Mouse (Mus musculus): Measurements from ENCODE around the gene Slc7a14. TPM values are rescaled to one million over a fixed set of nuclear protein-coding genes. Genes with fewer than 3 reads are reported as not detected.

Gene Slc7a14
- polyA plus RNA-seq, 1 experiment from 2014 or later, result not detected

DNA sequence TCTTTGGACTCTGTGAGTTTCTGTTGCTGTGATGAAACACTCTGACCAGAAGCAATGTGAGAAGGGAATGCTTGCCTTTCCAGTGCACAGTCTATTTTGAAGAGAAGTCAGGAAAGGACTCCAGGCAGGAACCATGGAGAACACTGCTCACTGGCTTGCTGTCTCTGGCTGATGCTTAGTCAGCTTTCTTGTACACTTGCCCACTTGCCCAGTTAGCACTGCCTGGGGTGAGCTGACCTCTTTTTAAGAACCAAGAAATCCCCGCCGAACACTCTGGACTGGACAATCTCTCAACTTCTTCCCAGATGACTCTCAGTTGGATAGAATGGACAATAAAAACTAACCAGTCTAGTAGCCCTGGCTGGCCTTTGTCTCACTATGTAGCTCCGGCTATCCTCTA is 70.5 kb downstream of the Slc7a14 start:
- no peak overlapping the region for H3K4me3 ChIP-seq (ENCODE audit: inconsistent target)
- H3K79me2 ChIP-seq (ENCODE audit: inconsistent target), result no peaks in the 10 kb centered on the region
- WGBS (ENCODE audit: missing documents), result 100% methylated on average over 3 of the region's 3 CpGs
- H3K36me3 ChIP-seq (ENCODE audit: inconsistent target), result no peaks in the 10 kb centered on the region
- H3K27ac ChIP-seq, result no peak overlapping the region

GRCm38 (mm10) chr3:31237936-31238335 is 72.2 kb downstream of the Slc7a14 start:
- no peaks in the 10 kb centered on the region for H3K36me3 ChIP-seq (ENCODE audit: inconsistent target)
- H3K4me3 ChIP-seq (ENCODE audit: inconsistent target), result no peak overlapping the region
- no peak overlapping the region for H3K27ac ChIP-seq
- 47% methylated on average over 3 of the region's 3 CpGs for whole genome bisulfite sequencing (ENCODE audit: missing documents)
- no peaks in the 10 kb centered on the region for H3K79me2 ChIP-seq (ENCODE audit: inconsistent target)

DNA sequence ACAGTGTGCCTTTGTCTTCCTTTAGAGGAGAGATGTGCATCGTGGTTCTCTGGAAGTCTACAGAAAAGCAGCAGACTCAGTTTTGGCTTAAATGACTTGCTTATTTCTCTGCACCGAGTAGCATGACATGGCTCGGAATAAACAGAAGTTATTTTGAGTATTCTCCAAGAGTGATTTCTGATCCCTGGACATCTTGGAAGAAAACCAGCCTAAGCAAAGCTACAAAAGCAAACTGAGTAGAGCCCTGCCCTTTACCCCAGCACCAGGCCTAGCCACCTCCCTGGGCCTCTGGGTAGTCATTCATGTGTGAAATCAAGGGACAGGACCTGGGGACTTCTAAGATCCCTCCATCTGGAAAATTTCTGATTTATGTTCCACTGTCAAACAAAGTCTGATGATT is 74.0 kb downstream of the Slc7a14 start:
- Histone ChIP-seq H3K36me3 (ENCODE audit: inconsistent target) (no peaks in the 10 kb centered on the region), H3K4me3 (ENCODE audit: inconsistent target) (no peak overlapping the region), H3K27ac (no peak overlapping the region), H3K79me2 (ENCODE audit: inconsistent target) (no peaks in the 10 kb centered on the region)
- WGBS (ENCODE audit: missing documents), result 84% methylated on average over 3 of the region's 3 CpGs

DNA sequence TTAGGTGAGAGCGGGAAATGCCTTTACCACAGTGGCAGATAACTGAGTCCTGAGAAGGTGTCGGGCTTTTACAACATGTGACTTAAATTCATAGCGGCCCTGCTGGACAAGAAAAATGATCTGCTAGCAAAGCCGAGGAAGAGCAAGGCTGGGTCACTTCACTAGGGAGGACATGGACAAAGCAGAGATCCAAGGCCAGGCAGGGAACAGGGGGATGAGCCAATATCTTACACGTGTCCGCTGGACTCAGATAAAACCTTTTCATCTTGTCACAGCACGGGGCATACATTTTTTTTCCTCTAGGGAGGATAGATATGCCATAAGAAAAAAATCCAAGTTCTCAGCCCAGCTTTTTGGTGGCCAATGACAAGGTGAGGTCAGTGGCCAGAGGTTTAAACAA is 75.8 kb downstream of the Slc7a14 start:
- Histone ChIP-seq H3K36me3 (ENCODE audit: inconsistent target) (no peaks in the 10 kb centered on the region), H3K27ac (no peak overlapping the region), H3K79me2 (ENCODE audit: inconsistent target) (no peaks in the 10 kb centered on the region), H3K4me3 (ENCODE audit: inconsistent target) (no peak overlapping the region)
- 80% methylated on average over 7 of the region's 7 CpGs for WGBS (ENCODE audit: missing documents)

DNA sequence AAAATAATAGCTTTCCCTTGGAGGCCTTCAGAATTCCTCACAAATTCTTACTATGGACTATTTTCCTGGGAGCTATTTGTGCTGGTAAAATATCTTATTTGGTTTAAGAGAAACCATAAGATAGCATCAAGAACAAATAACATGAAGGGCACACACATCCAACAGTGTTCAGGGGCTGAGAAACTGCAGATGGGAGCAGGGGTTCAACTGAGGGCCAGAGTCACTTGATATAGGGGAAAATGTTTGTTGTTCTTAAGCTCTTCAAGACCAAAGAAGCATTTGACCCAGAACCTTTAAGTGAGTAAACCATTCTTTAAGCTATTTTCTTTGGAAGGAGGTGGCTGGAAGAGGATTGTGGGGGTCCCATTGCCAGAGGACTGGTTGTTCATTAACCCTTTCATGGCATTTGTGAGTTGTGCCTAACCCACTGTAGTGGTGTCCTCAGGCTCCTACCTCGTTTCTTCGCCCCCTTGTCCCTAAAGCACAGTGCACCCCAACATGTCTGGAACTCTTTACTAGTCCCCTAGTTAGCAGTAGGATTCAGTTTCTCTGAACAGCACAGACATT is 76.3 kb downstream of the Slc7a14 start:
- no peak overlapping the region for H3K4me3 ChIP-seq (ENCODE audit: inconsistent target)
- H3K79me2 ChIP-seq (ENCODE audit: inconsistent target), result no peaks in the 10 kb centered on the region
- 80% methylated on average over 2 of the region's 2 CpGs for WGBS (ENCODE audit: missing documents)
- no peaks in the 10 kb centered on the region for H3K36me3 ChIP-seq (ENCODE audit: inconsistent target)
- H3K27ac ChIP-seq, result no peak overlapping the region

GRCm38 (mm10) chr3:31229281-31229680 is 80.9 kb downstream of the Slc7a14 start:
- Histone ChIP-seq H3K4me3 (ENCODE audit: inconsistent target) (no peak overlapping the region), H3K27ac (no peak overlapping the region), H3K79me2 (ENCODE audit: inconsistent target) (no peaks in the 10 kb centered on the region), H3K36me3 (ENCODE audit: inconsistent target) (no peaks in the 10 kb centered on the region)
- 90% methylated on average over 5 of the region's 5 CpGs for whole genome bisulfite sequencing (ENCODE audit: missing documents)

DNA sequence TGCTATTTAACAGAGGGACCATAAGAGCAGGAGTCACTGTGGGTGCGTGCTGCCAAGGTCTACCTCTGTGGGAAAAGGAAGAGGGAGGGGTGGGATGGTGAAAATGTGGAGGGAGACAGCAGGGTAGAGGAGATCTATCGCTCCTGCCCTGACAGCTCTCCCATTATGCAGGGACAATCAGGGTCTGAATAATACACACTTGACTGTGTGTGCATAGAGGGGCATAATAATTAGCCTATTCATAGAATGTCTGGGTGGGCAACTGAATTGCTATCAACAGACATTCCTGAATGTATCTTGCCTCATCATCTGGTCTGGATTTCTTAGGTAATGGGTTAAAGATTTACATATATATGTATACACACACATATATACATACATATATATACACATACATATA is 81.7 kb downstream of the Slc7a14 start:
- no peaks in the 10 kb centered on the region for H3K79me2 ChIP-seq (ENCODE audit: inconsistent target)
- no peaks in the 10 kb centered on the region for H3K36me3 ChIP-seq (ENCODE audit: inconsistent target)
- H3K4me3 ChIP-seq (ENCODE audit: inconsistent target), result no peak overlapping the region
- no peak overlapping the region for H3K27ac ChIP-seq
- WGBS (ENCODE audit: missing documents), result 85% methylated on average over 2 of the region's 2 CpGs

DNA sequence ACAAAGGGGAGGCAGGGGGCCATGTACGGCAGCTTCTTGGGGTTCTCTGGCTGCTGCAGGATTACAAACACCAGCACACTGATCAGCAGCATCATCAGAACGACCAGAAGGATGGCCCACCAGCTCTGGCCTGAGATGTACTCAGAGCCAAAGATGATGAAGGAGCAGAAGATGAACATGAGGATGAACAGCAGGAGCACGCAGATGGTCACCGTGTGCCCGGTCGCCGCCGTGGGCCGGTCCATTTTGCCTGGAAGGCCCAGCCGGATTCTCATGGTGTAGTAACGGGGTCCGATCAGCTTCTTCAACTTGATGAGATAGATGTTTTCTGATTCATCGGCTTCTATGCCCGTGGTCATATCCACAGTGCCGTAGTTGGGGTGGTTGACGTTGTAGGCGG is 86.6 kb downstream of the Slc7a14 start:
- no peak overlapping the region for H3K4me3 ChIP-seq (ENCODE audit: inconsistent target)
- WGBS (ENCODE audit: missing documents), result 93% methylated on average over 15 of the region's 17 CpGs
- no peaks in the 10 kb centered on the region for H3K79me2 ChIP-seq (ENCODE audit: inconsistent target)
- H3K27ac ChIP-seq, result no peak overlapping the region
- no peaks in the 10 kb centered on the region for H3K36me3 ChIP-seq (ENCODE audit: inconsistent target)

- no peaks in the 10 kb centered on the region for H3K36me3 ChIP-seq (ENCODE audit: inconsistent target)
- 0 out of 2 replicates have a peak overlapping the region, but pooled peaks have one; percentile 7 for H3K27ac ChIP-seq
- 88% methylated on average over 4 of the region's 4 CpGs for WGBS (ENCODE audit: missing documents)
- no peak overlapping the region for H3K4me3 ChIP-seq (ENCODE audit: inconsistent target)
- H3K79me2 ChIP-seq (ENCODE audit: inconsistent target), result no peaks in the 10 kb centered on the region
Measured at GRCm38 (mm10) chr3:31220040-31220439, 90.1 kb downstream of the Slc7a14 start.

DNA sequence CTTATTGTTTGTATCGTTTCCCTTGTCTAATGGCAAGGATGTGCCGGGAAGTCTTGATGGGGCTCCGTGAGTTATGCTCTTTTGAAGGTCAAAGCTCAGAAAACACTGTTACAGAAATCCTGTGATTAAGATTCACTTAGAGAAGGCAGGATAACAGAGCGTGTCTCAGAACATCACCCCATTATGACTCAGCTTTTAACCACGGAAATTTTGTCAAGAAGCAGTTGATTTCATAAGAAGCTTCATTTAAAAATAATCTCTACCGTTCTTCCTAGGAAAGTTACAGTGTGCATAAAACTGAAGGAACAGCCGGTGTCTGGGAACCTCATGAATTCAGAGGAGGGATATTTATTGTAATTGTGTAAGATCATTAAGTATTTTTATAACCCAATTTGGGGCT is 90.7 kb downstream of the Slc7a14 start:
- Histone ChIP-seq H3K27ac (peak overlapping the region; percentile 41), H3K36me3 (ENCODE audit: inconsistent target) (no peaks in the 10 kb centered on the region), H3K79me2 (ENCODE audit: inconsistent target) (no peaks in the 10 kb centered on the region), H3K4me3 (ENCODE audit: inconsistent target) (no peak overlapping the region)
- 60% methylated on average over 7 of the region's 7 CpGs for WGBS (ENCODE audit: missing documents)

DNA sequence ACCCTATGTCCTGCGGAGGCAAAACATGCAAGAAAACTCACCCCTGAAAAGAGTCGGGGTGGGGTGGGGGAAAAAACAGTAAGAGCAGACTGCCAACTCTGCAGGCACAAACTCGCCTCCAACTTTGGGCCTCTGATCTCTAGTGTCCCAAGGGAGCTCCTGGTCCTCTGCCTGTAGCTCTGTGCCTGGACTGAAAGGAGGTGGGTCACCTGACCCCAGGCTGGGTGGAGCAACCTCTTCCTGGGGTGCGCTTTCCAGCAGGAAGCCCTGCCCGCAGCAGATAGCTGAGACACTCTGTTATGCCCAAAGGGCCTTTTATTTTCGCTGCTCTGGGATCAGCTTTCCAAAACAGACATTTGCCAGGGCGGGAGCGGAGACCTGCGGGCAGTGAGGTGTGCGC is 92.7 kb downstream of the Slc7a14 start:
- Histone ChIP-seq H3K79me2 (ENCODE audit: inconsistent target) (no peaks in the 10 kb centered on the region), H3K36me3 (ENCODE audit: inconsistent target) (no peaks in the 10 kb centered on the region), H3K4me3 (ENCODE audit: inconsistent target) (no peak overlapping the region), H3K27ac (no peak overlapping the region)
- 70% methylated on average over 7 of the region's 10 CpGs for WGBS (ENCODE audit: missing documents)

GRCm38 (mm10) chr3:31213802-31214201 is 96.4 kb downstream of the Slc7a14 start:
- Histone ChIP-seq H3K4me3 (ENCODE audit: inconsistent target) (no peak overlapping the region), H3K36me3 (ENCODE audit: inconsistent target) (no peaks in the 10 kb centered on the region), H3K27ac (no peak overlapping the region), H3K79me2 (ENCODE audit: inconsistent target) (no peaks in the 10 kb centered on the region)
- 75% methylated on average over 3 of the region's 3 CpGs for WGBS (ENCODE audit: missing documents)

- no peaks in the 10 kb centered on the region for H3K36me3 ChIP-seq (ENCODE audit: inconsistent target)
- WGBS (ENCODE audit: missing documents), result 71% methylated on average over 9 of the region's 9 CpGs
- no peak overlapping the region for H3K4me3 ChIP-seq (ENCODE audit: inconsistent target)
- H3K79me2 ChIP-seq (ENCODE audit: inconsistent target), result no peaks in the 10 kb centered on the region
- H3K27ac ChIP-seq, result no peak overlapping the region
Measured at GRCm38 (mm10) chr3:31212205-31213038, 97.8 kb downstream of the Slc7a14 start.

GRCm38 (mm10) chr3:31209001-31209400 is 101.2 kb downstream of the Slc7a14 start:
- no peaks in the 10 kb centered on the region for H3K79me2 ChIP-seq (ENCODE audit: inconsistent target)
- no peak overlapping the region for H3K27ac ChIP-seq
- no peaks in the 10 kb centered on the region for H3K36me3 ChIP-seq (ENCODE audit: inconsistent target)
- 39% methylated on average over 19 of the region's 19 CpGs for WGBS (ENCODE audit: missing documents)
- H3K4me3 ChIP-seq (ENCODE audit: inconsistent target), result no peak overlapping the region

DNA sequence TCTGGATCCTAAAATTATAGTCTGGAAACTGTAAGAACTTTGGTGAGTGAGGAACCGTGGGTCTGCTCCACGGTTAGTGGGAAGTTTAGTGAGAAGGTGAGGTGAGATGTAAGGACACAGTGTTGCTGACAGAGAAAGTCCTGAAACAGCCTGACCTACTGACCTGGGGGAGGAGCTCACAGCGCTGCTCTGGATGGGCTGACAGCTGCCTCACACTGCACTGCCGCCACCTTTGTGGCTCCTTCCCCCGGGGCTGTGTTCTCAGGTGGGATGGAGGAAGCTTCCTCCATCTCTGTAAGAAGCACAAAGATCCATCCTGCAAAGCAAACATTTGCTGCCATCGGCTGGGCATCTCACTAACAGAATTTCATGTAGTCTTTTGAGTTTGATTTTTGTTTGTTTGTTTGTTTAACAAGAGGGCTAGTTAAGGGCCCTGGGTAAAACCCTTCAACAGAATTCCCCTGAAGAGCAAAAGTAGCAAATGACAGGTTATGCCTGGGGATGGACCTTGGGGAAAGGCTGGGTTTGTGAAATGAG is 101.7 kb downstream of the Slc7a14 start:
- H3K36me3 ChIP-seq (ENCODE audit: inconsistent target), result no peaks in the 10 kb centered on the region
- WGBS (ENCODE audit: missing documents), result 39% methylated on average over 6 of the region's 6 CpGs
- no peak overlapping the region for H3K27ac ChIP-seq

More for the DNA sequence above, 101.7 kb downstream of the Slc7a14 start:
- Histone ChIP-seq H3K4me3 (ENCODE audit: inconsistent target) (no peak overlapping the region), H3K79me2 (ENCODE audit: inconsistent target) (no peaks in the 10 kb centered on the region)
